Mouse (Mus musculus) kidney, postnatal 0 days (tissue): ENCODE measurements around the gene Fut9. TPM values are rescaled to one million over a fixed set of nuclear protein-coding genes. Genes with fewer than 3 reads are reported as not detected.

Source experiments
- ATAC-seq: fragments of 200-750 bp; cut with Nextera tagmentation; replicated peaks from 2 replicates; pipeline ENCODE4 v1.8.0; 2017; ENCODE audit warnings: low read depth, moderate number of reproducible peaks, moderate TSS enrichment, moderate library complexity; ENCODE audit not compliant: low FRiP score
- DNase-seq: peaks from one replicate; pipeline ENCODE4 v3.0.0-alpha.2; 2016; ENCODE audit warnings: low spot score
- H3K27ac ChIP-seq: fragments of 300-500 bp; sonication (generic); 2 replicates; pipeline ENCODE4 v1.5.1; 2014; ENCODE audit warnings: mild to moderate bottlenecking
- H3K27me3 ChIP-seq: fragments of 300-500 bp; sonication (generic); 2 replicates; pipeline ENCODE4 v1.6.1; 2014; ENCODE audit warnings: low read length, mixed read lengths; ENCODE audit not compliant: insufficient read depth
- H3K36me3 ChIP-seq: fragments of 300-500 bp; sonication (generic); 2 replicates; pipeline ENCODE4 v1.6.1; 2014; ENCODE audit warnings: low read length, mixed read lengths; ENCODE audit not compliant: insufficient read depth
- H3K4me1 ChIP-seq: fragments of 300-500 bp; sonication (generic); replicated peaks from 2 replicates; pipeline ENCODE4 v1.6.1; 2014; ENCODE audit warnings: antibody characterized with exemption, low read length, mixed read lengths; ENCODE audit not compliant: insufficient read depth
- H3K4me2 ChIP-seq: fragments of 300-500 bp; sonication (generic); 2 replicates; pipeline ENCODE4 v1.6.1; 2014; ENCODE audit warnings: mild to moderate bottlenecking, low read length, moderate library complexity, mixed read lengths
- H3K4me3 ChIP-seq: fragments of 300-500 bp; sonication (generic); replicated peaks from 2 replicates; pipeline ENCODE4 v1.5.1; 2014; ENCODE audit warnings: low read depth, low read length
- H3K9ac ChIP-seq: fragments of 300-500 bp; sonication (generic); 2 replicates; pipeline ENCODE4 v1.6.1; 2014; ENCODE audit warnings: low read depth, low read length
- H3K9me3 ChIP-seq: fragments of 300-500 bp; sonication (generic); replicated peaks from 2 replicates; pipeline ENCODE4 v1.6.1; 2016; ENCODE audit warnings: low read length, inconsistent platforms, mixed read lengths
- CTCF ChIP-seq: IDR thresholded peaks from 2 replicates; pipeline ENCODE4 v1.5.1; 2016; ENCODE audit warnings: antibody characterized with exemption, low read depth, mild to moderate bottlenecking, moderate library complexity
- WGBS: fragments of 180-500 bp; shearing (Covaris S2); extraction: QIAGEN DNeasy Blood & Tissue Kit; methylation state at CpG from one replicate; pipeline ENCODE4 v1.1.7; 2014; 5-methylcytosine and 5-hydroxymethylcytosine counted together
- polyA plus RNA-seq: library from polyadenylated mRNA; unstranded; fragments of >200 nt; fragmentation: Nextera tagmentation; extraction: Ambion mirVana; gene quantifications from 2 replicates; pipeline ENCODE4 v1.2.1, GENCODE M21; 2015

The Fut9 gene
- polyA plus RNA-seq, 1 experiment from 2014 or later = 19.2 TPM

DNA sequence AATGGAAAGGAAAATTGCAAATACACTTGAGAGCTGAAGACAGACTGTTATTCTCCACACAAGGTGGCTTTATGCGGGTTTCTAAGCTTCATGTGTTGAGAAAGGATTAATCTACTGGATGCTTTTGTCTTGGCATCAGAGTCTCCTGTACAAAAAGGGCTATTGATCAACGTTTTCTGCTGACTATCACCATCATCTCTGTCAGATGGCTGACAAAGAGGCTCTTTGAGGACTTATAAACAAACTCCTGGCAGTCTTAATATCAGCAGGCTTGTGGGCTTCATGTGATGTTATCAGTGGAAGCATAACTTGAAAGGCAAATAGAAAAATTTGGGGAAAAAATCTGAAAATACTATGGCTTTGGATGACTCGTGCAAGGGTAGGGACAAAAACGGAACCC is 206.8 kb downstream of the Fut9 start:
- Histone ChIP-seq H3K4me2 (no peak overlapping the region), H3K27me3 (no peaks in the 10 kb centered on the region), H3K36me3 (no peaks in the 10 kb centered on the region), H3K4me3 (no peak overlapping the region), H3K9me3 (no peaks in the 10 kb centered on the region), H3K9ac (no peak overlapping the region), H3K4me1 (no peaks in the 10 kb centered on the region), H3K27ac (no peak overlapping the region)
- ATAC-seq = no peak
- WGBS = 78% methylated on average over 4 of the region's 4 CpGs
- no peak for TF ChIP-seq CTCF
- DNase-seq = no peak
